ENCODE assay signal across 9 mouse cellular contexts in the genomic region with DNA sequence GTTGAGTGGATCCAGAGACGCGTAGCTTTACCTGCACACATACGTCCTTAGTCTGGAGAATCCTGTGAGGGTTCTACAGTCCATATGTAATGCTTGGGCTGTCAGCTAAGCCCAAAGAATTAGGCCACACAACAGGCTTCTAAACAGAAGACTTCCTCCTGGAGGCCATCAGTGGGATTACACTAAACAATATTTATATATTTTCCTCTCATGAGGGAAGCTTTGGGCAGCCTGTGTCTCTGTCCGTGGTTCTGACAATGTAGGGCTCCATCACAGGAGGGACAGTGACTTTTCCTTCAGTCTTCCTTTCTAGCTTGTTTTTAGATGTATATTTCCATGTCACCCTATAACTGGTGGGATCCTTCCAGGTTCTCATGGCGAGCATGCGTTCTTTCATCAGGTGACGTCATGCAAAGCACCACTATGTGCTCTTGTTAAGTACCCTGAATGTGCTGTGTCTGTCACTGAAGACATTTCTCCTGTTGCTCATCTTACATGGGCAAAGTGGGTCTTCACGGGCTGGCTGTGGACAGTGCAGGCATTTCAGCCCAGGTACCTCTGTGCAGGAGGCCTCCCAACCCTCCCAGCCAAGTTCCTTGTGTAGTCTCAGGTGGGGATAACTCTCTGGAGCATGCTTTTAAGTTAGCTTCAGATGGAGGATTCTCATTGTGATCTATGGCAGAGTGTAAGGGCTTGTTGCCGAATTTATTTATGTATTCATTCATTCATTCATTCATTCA.
DNase-seq lines count a peak whose midpoint lies in the region; ATAC-seq lines count a peak whose summit lies in the region.
"Had no signal": no experiment of that assay in that cellular context is flagged by ENCODE, and none has a peak within 500 bp of the region (broad histone marks: within the 10 kb centered on the region; RNA-seq: fewer than 3 reads in every experiment).

No protein-coding gene starts in this region.

- no peaks in the 10 kb centered on the region for H3K4me1 ChIP-seq in forebrain, embryonic 14.5 days (ENCODE audit: control insufficient read depth, insufficient read depth, low read length)
- no peaks in the 10 kb centered on the region for H3K4me1 ChIP-seq in forebrain, embryonic 12.5 days
- no peaks in the 10 kb centered on the region for H3K4me1 ChIP-seq in limb, embryonic 10.5 days

- H3K4me2 ChIP-seq in forebrain, embryonic 14.5 days (ENCODE audit: low read length): no peak overlapping the region
- H3K4me2 ChIP-seq in forebrain, embryonic 12.5 days: no peak overlapping the region

- WGBS in forebrain, embryonic 14.5 days: 88% methylated on average over 9 of the region's 9 CpGs
- 85% methylated on average over 9 of the region's 9 CpGs for WGBS in forebrain, embryonic 12.5 days
- 88% methylated on average over 9 of the region's 9 CpGs for WGBS in limb, embryonic 10.5 days

- no peak overlapping the region for H3K9ac ChIP-seq in forebrain, embryonic 14.5 days (ENCODE audit: low read length)
- no peak overlapping the region for H3K9ac ChIP-seq in forebrain, embryonic 12.5 days

- peak; percentile 49 for DNase-seq in forebrain, embryonic 14.5 days (ENCODE audit: low spot score)
- DNase-seq in kidney, postnatal 36 days: peak; percentile 9 to 21
- no peak for DNase-seq in kidney, adult 11 months
- peak; percentile 28 for DNase-seq in WW6 (ENCODE audit: low read depth, low spot score)
- DNase-seq in limb, embryonic 10.5 days (ENCODE audit: low spot score): peak; percentile 34
- no peak for DNase-seq in cerebellum, adult 11-12 months
- DNase-seq in neural tube, embryonic 10.5 days (ENCODE audit: extremely low spot score, low spot score): no peak
- DNase-seq: layer of hippocampus, adult 9-11 months had no signal

- H3K4me3 ChIP-seq in forebrain, embryonic 14.5 days (ENCODE audit: low read depth, low read length): no peak overlapping the region
- H3K4me3 ChIP-seq in forebrain, embryonic 12.5 days (replicated peaks): no peak overlapping the region
- H3K4me3 ChIP-seq in limb, embryonic 10.5 days: no peak overlapping the region

- H3K27me3 ChIP-seq in forebrain, embryonic 14.5 days (replicated peaks; ENCODE audit: control insufficient read depth, insufficient read depth, low read length): no peaks in the 10 kb centered on the region
- no peaks in the 10 kb centered on the region for H3K27me3 ChIP-seq in forebrain, embryonic 12.5 days
- no peaks in the 10 kb centered on the region for H3K27me3 ChIP-seq in limb, embryonic 10.5 days (ENCODE audit: low read depth, poor library complexity, severe bottlenecking)

- peaks cover 42% of the 10 kb centered on the region for H3K36me3 ChIP-seq in forebrain, embryonic 14.5 days (ENCODE audit: control insufficient read depth, insufficient read depth, low read length)
- peaks cover 30% of the 10 kb centered on the region for H3K36me3 ChIP-seq in forebrain, embryonic 12.5 days (replicated peaks)
- H3K36me3 ChIP-seq in limb, embryonic 10.5 days: peaks cover 3% of the 10 kb centered on the region; the same call in 1 of the 2 replicates

- no peaks in the 10 kb centered on the region for H3K9me3 ChIP-seq in forebrain, embryonic 14.5 days (replicated peaks; ENCODE audit: control insufficient read depth, low read length)
- no peaks in the 10 kb centered on the region for H3K9me3 ChIP-seq in forebrain, embryonic 12.5 days
- H3K9me3 ChIP-seq in limb, embryonic 10.5 days (replicated peaks): no peaks in the 10 kb centered on the region

- no peak overlapping the region for H3K27ac ChIP-seq in forebrain, embryonic 14.5 days (ENCODE audit: low read depth, low read length)
- no peak overlapping the region for H3K27ac ChIP-seq in forebrain, embryonic 12.5 days
- no peak overlapping the region for H3K27ac ChIP-seq in limb, embryonic 10.5 days

- no peak for ATAC-seq in forebrain, embryonic 14.5 days
- ATAC-seq in forebrain, embryonic 12.5 days (ENCODE audit: low FRiP score): no peak

Comparison
In these comparisons a context has a peak if more than half of its experiments do, and no peak if none do; other contexts are left out.
1. DNase-seq: peak in forebrain, embryonic 14.5 days (single experiment), kidney, postnatal 36 days (2 of 2), WW6 (single experiment) and limb, embryonic 10.5 days (single experiment); none in kidney, adult 11 months (single experiment), cerebellum, adult 11-12 months (single experiment) and neural tube, embryonic 10.5 days (single experiment).